Mouse (Mus musculus) frontal cortex, postnatal 10 days (tissue): ENCODE data around the gene Thegl.
"Not testable (repeated sequence)": the region's sequence is repeated elsewhere in the genome, so short reads cannot be mapped to it uniquely, and the experiment has no call there.

Experiments used
- DNase-seq, 2 experiments: peaks; one replicate each; pipeline ENCODE4 v3.0.0; 2022; ENCODE audit warnings: low spot score in 2 of 2, mixed read lengths in 1 of 2

The Thegl gene

DNA sequence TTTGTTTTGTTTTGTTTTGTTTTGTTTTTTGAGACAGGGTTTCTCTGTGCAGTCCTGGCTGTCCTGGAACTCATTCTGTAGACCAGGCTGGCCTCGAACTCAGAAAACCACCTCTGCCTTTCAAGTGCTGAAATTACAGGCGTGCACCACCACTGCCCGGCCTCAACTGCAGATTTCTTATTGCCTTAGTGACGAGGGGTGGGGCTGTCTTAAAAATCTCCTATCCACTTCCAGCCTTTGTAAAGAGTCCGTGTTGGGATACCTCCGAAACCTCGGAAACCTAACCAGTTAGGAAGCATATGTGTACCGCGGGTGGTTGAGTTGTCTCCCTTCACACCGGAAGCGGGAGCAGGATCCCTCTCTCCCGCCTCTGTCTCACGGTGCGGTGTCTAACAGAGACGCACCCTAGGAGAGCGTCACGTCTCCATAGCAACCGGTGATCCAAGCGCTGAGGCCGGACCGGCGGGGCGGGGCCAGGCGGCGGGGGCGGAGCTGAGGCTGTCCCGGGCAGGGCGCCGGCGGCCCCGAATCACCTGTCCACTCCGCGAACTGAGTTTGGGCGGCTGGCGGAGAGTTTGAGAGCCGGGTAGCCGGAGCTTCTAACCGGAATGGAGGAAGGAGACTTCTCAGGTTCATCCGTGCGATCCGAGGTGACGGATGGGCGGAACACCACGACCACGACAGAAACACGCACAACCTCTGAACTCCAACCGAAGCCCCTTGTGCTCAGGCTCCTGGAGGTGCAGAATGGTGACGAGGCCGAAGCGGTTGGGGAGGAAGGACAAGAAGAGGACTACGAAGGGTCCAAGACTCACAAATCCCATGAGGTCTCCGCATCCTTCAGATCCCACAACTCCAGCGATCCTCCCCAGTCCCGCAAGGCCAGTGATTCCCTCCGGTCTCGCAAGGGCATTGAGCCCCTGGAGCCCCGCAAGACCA lies at the start of gene Thegl:
Gene Thegl, plus strand, starts transcription at position 480 of the 939 bp plus-strand sequence.
- peak; percentile 54 to 67 for DNase-seq

DNA sequence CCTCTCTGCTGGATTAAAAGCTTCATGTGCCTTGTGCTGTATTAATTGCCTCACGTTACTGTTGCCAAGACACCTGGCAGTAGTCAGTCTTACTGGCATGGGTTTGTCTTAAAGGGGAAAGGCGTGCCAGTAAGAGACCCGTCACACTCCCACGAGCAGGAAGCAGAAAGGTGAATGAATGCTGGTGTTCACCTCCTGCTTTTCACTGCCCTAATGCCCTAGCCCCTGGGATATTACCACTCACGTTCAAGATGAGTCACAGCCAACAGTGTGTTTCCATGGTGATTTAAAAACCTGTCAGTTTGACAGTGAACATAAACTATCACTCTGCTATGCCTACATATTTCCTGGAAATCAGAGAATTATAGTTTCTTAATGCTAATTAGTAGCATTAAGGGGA lies 46.6 kb upstream of the Thegl start:
- DNase-seq: no peak

DNA sequence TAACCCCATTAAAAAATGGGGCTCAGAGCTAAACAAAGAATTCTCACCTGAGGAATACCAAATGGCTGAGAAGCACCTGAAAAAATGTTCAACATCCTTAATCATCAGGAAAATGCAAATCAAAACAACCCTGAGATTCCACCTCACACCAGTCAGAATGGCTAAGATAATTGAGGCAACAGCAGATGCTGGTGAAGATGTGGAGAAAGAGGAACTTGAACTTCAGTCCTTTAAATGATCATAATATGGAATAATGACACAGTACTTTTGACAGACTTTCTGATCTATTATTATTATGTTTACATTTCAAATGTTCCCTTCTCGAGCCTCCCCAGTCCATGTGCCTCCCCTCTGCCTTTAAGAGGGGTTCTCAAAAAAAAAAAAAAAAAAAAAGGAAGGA lies 44.7 kb upstream of the Thegl start:
- not testable (repeated sequence) for DNase-seq

DNA sequence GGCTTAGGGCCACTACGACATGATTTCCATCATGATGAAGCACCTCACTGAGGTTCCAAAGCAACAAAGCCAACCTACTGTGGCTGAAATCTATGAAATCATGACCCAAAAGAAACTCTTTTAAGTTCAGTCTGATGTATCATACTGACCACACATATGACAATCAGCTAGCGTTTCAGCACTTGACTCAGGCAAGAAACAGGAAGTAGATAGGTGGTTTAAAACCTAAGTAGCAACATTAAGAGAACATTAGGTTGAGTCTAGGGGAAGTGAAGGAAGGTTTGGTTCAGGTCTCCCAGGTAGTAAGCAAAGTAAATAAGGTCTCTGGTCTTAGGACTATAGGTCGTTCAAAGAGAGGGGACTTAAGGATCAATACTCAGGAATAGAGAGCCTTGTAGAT lies 42.3 kb upstream of the Thegl start:
- DNase-seq: no peak

DNA sequence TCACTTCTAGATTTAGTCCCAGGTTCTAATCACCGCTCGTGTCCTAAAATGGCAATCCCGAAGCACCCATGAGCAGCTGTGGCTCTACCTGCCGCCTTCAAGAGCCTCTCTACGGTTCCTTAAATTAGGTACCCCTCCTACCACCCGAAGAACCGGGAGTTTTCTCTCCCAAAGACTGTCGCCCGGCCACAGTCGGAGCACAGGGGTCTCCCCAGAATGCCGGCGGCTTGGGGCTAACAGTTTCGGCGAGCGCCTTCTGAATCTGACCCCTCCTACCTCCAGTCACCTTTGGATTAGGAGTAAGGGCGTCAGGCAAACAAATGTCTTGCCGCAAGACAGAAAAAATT lies 41.6 kb upstream of the Thegl start:
- no peak for DNase-seq

DNA sequence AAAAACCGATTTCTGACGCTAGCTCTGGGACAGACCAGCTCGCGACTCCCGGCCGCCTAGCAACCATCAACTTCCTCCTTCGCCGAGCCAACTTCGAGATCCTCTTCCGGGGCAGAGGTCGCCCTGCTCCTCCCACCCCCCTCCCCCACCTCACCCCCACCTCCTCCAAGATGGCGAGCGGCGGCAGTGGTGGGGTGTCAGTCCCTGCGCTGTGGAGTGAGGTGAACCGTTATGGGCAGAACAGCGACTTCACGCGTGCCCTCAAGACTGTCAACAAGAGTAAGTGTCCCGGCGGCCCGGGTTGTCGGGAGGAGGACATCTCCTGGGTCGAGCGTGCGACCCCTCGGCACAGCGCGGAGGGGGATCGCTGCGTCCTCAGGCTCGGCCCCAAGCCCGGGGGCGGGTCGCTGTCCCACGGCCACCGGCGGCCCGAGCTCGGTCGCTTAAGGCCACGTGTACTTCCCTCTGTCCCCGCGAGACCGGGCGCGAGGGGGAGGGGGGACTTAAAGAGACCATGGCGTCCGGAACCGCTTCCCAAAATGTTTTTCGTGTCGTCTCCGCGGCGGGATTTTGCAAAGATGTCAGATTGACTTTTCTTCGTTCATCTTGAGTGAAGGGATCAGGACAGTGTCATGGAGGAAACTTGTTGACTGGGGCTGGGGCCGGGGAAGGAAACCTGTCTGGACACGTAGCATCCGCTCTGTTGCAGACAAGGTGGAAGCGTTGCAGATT lies 41.1 kb upstream of the Thegl start, which contains the start of gene Srp72:
Gene Srp72, plus strand, starts transcription at position 130 of the 732 bp plus-strand sequence.
- DNase-seq: peak; percentile 80 to 82

DNA sequence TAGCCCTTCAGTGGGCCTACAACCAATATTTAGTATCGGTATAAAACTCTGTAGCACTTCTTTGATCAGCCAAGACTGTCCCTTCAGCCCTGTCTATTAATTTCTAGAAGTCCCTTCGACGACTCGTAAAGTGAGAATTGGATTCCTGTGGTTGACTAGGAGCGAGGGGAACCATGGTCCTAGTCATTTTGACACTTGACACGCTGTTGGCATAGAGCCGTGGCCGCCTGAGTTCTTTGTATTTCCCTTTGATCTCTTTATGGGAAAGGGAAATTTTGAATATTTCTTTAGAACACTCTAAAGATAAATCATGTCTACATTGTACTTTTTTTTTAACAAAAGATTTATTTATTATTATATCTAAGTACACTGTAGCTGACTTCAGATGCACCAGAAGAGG lies 40.1 kb upstream of the Thegl start:
- no peak for DNase-seq

DNA sequence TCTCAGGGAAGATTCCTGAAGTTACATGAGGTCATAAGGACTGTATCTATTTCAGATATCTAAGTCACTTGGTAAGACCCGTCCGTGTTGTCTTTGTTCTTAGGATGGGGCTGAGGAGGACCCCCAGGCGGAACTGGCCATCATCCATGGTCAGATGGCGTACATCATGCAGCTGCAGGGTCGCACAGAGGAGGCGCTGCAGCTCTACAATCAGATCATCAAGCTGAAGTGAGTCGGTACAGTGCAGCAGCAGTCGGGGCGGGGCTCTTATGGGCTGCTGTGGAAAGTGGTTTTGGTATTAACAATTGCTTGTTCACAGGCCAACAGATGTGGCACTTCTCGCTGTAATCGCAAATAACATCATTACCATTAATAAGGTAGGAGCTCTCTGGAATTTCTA lies 31.8 kb upstream of the Thegl start:
- DNase-seq: no peak

DNA sequence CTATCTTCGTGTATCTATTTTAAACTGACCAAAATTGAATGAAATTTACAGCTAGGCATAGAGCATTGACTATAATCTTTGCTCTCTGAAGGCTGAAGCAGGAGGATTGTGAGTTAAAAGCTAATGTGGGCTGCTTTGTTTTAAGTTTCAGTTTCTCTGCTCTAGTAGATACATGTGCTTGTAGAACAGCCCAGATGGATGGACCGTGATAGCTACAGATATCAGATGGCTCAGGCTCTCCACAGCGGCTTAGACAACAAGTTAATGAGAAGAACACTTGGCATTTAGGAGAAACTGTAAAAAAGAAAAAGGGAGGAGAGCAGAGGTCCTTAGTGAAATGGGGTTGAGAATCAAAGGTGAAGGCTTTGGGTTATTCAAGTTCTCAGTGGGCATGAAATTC lies 25.0 kb upstream of the Thegl start:
- DNase-seq: no peak

DNA sequence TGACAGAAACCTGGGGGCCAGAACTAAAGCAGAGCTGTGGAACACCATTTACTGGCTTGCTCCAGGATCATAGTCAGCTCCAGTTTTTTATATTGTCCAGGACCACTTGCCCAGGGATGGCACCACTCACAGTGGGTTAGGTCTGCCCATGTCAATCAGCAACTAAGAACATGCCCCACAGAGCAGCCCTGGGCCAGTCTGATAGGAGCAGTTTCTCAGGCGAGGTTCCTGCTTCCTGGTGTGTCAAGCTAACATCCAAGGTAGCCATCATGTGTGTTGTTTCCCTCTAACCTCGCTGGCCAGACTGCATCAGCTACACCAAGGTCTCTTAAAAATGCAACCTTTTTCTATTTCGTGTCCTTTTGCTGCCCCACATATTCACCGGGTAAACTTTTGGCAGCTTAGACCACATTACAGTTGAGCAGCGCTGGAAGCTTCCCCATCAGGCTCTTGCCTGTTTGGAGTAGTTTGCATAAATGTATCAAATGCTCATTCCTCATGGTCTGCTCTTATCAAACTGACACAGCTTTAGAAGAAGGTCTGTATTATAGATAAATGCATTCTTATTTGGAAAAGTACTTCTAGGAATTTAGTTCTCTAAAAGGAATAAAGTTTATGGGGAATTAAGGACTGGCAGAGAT lies 22.5 kb upstream of the Thegl start:
- no peak for DNase-seq

DNA sequence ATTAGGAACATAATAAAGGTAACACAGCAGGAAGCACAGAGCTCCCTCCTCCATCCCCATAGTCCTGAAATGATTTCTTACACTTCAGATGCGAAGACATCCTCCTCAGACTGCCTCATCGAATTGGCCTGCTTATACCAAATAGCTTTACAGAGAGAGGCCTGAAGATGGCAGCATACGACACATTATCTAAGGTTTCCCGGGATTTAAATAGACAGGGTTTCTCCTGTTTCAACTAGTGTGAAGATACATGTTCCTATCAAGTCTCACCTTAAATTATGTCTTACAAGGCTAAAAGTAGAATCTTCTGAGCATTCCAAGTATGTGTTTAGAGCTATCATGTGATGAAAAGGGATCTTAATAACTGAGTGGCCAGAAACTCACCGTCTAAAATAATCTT lies 17.4 kb upstream of the Thegl start:
- DNase-seq: peak in 1 of 2 experiments; percentile 29

DNA sequence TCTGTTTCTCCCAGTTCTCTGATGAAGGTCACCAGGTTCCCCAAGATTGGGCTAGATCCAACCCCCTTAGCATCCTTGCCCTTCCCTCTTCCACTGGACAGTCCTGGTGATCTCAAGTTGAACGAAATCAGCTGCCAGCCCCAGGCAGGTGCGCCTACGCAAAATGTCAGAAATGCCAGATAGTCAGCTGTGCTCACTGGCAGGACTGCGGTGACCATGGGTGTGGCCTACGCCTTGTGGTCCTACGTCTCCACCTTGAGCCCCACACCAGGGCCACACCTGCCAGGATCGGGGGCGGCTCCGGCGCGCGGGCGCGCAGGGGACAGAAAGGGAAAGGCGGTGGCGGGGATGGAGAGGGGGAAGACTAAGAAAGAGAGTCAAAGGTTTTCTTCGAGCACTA lies 14.6 kb upstream of the Thegl start:
- DNase-seq: no peak

DNA sequence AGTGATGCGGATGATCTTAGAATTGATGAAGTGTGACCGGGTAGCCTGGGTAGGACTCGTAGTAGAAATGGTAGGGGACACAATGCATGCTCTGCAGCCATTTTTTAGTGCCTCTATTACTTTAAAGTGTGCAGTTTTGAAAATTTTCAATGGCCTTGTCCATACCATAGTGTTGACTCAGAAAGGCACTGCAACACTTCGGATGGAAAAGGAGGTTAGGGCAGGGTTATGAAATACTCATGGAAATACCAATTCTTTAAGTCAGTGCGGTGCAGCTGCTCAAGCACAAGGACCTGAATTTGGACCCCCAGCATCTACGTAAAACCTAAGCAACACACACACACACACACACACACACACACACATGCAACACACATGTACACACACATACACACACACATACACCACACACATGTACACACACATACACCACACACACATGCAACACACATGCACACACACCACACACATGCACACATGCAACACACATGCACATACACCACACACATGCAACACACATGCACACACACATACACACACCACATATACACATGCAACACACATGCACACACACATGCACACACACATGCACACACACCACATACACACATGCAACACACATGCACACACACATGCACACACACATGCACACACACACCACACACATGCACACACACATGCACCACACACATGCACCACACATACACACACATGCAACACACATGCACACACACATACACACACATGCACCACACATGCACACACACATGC lies 11.6 kb upstream of the Thegl start, which contains the start of gene Arl9:
Gene Arl9, plus strand, starts transcription at position 5 of the 771 bp plus-strand sequence.
- DNase-seq: no peak

DNA sequence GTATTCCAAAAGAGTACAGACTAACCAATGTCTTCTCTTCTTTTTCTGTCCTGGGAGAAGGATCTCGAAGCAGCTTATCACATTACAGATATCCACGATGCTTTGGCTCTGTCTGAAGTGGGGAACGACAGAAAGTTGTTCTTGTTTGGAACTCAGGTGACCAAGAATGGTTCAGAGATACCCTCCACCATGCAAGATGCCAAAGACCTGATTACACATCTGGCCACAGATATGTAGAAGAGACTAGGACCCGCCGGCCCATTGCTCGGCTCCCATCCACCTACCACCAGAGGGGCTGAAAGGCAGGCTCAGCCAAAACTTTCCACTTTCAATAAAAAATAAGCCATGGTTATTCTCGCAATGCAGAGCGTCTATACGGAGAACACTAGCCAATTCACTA lies 5.5 kb upstream of the Thegl start:
- no peak for DNase-seq

DNA sequence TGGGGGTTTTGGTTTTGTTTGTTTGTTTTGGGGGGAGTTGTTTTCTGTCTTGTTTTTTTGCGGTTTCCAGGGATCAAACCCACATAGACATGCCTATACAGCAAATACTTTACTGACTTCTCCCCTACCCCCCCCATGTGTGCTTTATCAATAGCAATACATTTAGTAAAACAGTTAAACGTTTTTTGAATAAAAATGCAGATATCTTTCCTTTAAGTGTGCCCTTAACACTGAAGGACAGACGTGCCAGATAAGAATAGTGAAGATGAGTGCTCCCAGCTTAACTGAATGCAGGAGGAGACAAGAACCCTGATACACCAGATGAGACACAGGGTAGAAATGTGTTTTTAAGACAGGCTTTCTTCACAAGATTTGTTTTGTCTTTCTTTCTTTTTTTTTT lies 4.7 kb upstream of the Thegl start:
- DNase-seq: no peak

DNA sequence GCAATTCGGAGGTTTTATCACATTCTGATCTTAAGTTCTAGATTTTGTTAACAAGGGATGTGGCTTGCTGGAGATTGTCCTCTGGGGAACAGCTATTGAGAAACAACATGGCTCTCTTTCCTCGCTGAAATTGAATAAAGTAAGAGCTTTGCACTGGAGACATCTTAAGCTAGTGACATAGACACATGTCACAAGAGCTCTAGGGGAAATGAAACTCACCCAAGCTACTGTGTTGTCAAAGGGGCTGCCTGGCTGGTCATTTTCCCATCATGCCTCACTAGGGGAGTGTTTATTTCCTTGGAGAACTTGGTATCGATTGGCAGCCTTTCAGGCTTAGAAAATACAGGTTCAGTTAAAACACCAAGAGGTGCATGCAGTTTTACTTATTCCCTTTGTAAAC lies 2.7 kb upstream of the Thegl start:
- no peak for DNase-seq

DNA sequence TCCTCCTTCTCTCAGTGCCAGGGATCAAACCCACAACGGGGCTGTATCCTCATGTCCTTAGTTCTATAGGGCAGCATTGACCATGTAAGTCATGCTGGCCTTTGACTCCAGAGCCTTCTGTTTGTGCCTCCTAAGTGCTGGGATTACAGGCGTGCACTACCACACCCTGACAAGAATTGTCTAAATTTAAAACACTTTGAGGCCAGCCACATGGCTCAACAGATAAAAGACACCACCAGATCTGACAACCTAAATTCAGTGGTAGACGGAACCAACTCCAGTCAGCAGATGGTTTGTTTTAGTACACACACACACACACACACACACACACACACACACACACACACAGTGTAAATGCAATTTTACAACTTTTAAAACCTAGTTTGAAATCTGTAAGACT lies 12.2 kb downstream of the Thegl start:
- no peak for DNase-seq

DNA sequence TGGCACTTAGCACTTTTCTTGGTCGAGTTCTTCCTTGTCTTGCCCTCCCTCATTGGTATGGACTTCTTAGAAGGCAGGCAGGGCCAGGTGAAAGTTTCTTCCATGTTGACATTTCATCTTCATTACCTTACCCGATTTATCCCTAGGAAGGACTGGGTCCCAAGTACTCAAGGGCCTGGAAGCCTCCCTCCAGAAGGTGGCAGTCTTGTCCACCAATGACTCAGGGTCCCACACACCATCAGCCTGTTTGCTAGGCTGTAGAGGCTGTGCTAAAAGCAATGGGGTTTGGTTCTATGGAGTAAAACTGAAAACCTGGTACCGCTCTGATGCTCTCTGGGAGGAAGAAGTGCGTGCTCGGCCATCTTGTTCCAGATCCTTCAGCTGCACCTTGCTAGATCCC lies 13.9 kb downstream of the Thegl start:
- DNase-seq: peak in 1 of 2 experiments; percentile 13

DNA sequence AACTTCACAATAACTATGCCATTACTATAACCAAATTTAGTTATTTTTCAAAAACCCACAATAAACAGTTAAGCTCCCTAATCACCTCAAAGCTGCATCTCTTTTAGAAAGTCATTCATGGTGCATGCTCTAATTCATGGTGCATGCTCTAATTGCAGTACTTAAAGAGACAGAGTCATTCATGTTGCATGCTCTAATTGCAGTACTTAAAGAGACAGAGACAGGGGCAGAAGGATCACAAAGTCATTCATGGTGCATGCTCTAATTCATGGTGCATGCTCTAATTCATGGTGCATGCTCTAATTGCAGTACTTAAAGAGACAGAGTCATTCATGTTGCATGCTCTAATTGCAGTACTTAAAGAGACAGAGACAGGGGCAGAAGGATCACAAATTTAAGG lies 19.3 kb downstream of the Thegl start:
- DNase-seq: not testable (repeated sequence)

DNA sequence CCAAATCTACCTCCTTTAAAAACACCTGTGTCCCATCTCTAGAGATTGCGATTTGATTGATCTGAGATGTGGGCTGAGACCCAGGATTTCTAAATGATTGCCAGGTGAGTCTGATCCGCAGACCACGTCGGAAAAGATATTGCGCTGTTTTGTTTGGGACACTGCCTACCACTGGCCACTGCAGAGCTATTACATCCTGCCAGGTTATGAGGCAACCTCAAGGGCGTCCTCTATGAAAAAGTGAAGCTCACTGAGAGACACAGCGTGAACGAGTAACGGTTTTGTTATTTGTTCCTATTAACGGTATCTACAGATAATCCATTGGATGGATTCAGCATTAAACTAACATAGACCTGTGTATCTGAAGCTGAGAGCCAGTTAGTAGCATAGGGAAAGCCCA lies 22.6 kb downstream of the Thegl start:
- DNase-seq: no peak

DNA sequence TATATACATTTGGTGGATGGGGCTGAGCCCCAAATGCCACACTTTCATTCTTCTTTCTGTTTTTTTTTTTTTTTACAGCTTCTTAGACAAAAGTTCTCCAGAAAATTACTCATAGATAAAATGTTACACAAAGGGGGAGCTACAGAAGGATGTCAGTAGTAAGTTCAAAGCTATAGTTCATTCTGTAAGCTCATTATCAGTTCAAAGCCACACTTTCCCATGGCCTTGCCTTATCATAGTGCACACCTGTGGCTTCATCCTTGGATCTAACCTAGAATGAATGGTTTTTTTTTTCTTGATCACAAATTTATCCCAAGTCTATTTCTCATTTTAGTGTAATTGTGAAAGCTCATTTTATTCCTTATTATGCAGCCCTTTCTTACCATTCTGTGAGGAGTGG lies 23.6 kb downstream of the Thegl start:
- no peak for DNase-seq

DNA sequence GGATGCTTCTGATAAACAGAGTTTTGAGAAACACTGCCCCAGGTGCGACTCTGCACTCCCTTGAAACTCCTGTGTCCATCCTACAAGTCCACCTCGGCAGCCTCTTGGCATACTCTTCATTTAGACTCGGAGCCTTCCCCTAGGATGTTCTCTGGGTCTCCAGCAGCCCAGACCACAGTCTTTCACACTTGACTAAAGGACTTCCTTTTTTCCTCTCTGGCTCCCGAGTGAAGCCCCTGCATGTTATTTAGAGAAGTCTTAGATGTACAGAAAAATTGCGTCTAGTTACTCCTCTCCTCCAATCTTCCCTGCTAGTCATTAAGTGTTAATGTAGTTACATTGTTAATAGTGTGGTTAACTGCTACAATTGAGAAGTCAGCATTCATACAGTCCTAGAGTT lies 28.5 kb downstream of the Thegl start:
- DNase-seq: no peak
